Mouse (Mus musculus) myocyte (in vitro differentiated cells): Measurements from ENCODE around the gene Alx3.

Source experiments
- E2F4 ChIP-seq: IDR thresholded peaks from one replicate; pipeline ENCODE4 v1.6.1; 2011; ENCODE audit warnings: mild to moderate bottlenecking, control low read depth, moderate library complexity; ENCODE audit not compliant: insufficient read depth
- MYOD1 ChIP-seq, 3 experiments: IDR thresholded peaks; one replicate each; pipeline ENCODE4 v1.6.1; 2011; ENCODE audit warnings: control low read depth in 2 of 3, low read depth in 2 of 3, mild to moderate bottlenecking in 2 of 3, moderate library complexity in 1 of 3; ENCODE audit not compliant: insufficient read length in 2 of 3, control insufficient read depth in 1 of 3
- MYOG ChIP-seq, 3 experiments: IDR thresholded peaks; one replicate each; pipeline ENCODE4 v1.6.1; 2011; ENCODE audit warnings: control low read depth in 2 of 3, low read depth in 2 of 3, mild to moderate bottlenecking in 2 of 3; ENCODE audit not compliant: insufficient read length in 2 of 3, control insufficient read depth in 1 of 3, insufficient read depth in 1 of 3
- POLR2A ChIP-seq: IDR thresholded peaks from one replicate; pipeline ENCODE4 v1.6.1; 2011; ENCODE audit warnings: low read depth, mild to moderate bottlenecking, control low read depth, moderate library complexity; ENCODE audit not compliant: insufficient read length
- USF1 ChIP-seq: IDR thresholded peaks from one replicate; pipeline ENCODE4 v1.6.1; 2011; ENCODE audit warnings: low read depth, mild to moderate bottlenecking, control low read depth, moderate library complexity

- no peak for TF ChIP-seq MYOG (IDR thresholded peaks at IDR 0.05; ENCODE audit: control insufficient read depth in 1 of 3, insufficient read depth in 1 of 3, insufficient read length in 2 of 3, low read depth in 2 of 3)
- no peak for TF ChIP-seq USF1
- no peak for TF ChIP-seq POLR2A
- no peak for TF ChIP-seq E2F4
- no peak for TF ChIP-seq MYOD1 (IDR thresholded peaks at IDR 0.05; ENCODE audit: control insufficient read depth in 1 of 3, insufficient read length in 2 of 3, low read depth in 2 of 3)
Measured at GRCm38 (mm10) chr3:107586504-107586903, 8.3 kb upstream of the Alx3 start.
